Mouse (Mus musculus): ENCODE measurements around the gene Gm42715.
"Not testable (repeated sequence)": the region's sequence is repeated elsewhere in the genome, so short reads cannot be mapped to it uniquely, and the experiment has no call there.

The Gm42715 gene

GRCm38 (mm10) chr7:127519284-127519683 is at the start of gene Gm42715:
TSS of gene Gm42715 (plus strand) at chr7:127519584.
- DNase-seq = no peak

DNA sequence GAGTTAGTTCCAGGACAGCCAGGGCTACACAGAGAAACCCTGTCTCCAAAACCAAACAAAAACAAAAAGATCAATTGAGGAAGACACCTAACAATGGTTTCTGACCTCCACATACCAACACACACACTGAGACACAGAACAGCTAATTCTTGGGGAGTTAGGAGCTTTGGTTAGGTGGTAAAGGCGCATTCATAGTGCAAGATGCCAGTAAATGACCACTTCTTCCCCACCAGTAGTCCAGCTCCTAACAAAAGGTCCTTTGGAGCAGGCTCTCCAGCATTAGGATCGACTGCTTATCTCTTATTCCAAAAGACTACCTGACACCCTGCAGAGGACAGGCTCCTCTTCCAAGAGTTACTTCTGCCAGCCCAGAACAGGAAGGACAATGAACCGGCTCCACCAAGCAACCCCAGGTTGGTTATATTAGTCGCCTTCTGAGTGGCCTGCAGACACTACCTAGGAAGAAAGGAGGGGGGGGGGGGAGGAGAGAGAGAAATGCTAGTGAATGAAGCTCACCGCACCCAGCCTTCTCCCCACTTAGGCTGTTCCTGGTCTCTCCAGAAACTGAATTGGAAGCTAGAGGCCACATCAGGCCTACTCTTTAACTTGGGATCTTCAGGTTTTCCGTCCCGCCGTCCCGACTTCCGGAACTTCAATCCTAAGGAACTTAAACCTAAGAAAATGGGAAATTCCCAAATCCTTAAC is 49.2 kb upstream of the Gm42715 start:
- no peak for DNase-seq

DNA sequence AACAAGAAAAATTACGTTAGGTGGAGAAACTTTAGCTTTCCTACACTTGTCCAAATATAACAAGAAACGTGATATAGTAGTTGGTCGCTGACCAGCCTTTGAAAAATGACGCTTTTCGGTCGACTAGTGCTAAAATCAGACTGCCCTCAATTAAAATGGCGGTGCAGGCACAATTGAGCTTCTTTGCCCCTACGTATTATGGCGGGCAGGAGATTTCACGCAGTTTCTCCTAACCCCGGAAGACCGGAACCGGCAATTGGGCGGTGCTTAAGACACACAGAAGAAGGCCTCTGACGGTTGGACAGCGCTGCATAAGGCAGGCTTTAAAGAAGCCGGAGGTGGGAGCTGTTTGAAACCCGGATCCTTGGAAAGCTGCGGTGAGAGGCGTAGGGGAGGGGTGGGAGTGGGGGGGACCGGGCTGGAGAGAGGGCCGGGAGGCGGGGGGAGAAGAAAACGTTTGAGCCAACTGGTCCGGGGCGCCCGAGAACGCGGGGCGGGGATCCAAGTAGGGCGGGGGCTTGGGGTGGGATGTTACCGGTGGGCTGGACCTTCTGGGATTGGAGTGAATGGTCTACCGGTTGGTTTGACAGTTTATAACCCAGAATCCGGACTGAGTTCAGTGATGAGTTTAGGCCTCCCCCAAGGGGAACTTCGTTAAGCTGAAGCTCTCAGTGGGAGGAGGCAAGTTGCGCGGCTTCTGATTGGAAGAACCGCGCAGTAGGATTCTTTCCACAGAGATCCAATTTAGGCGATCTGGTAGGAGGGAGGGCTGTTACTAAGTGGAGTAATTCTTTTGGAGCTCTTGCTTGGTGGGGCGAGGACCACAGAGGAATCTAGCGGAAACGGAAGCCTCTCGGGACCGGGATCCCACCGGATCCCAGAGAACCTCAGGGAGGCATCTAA is 48.4 kb upstream of the Gm42715 start:
- DNase-seq = peak; percentile 87

DNA sequence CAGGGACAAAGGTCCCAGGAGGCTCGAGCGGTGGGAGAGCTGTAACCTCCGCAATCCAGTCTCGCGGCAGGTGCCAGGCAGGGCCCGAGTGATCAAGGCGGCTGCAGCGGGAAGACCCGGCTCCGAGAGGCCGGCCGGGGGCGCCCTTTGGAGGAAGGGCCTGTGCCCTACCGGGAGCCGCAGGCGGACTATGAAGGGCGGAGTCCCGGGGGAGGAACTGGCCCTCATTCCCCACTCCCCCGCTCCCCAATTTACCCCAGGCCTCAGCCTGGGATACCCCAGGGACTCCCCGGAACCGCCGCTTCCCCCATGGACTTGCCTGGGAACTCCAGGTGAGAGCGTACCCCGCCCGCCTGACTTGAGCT is 47.8 kb upstream of the Gm42715 start:
- DNase-seq = peak; percentile 60

DNA sequence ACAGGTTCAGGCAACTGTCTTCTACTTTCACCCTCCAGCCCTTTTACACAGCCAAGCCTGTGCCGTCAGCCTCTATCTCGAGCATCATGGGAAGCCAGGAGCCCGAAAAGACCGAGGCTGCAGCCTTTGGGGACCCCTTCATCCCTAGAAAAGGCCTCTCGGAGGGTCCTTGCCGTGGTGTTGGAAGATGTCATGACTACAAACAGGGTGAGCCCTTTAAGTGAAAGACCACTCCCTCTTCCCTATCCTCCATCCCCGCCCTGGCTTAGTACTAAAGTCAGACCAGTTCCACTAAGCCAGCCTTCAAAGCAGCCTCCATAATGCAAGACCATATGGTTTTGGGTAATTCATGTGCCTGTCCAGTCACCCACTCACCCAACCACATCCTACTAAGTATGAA is 47.3 kb upstream of the Gm42715 start:
- DNase-seq = no peak

DNA sequence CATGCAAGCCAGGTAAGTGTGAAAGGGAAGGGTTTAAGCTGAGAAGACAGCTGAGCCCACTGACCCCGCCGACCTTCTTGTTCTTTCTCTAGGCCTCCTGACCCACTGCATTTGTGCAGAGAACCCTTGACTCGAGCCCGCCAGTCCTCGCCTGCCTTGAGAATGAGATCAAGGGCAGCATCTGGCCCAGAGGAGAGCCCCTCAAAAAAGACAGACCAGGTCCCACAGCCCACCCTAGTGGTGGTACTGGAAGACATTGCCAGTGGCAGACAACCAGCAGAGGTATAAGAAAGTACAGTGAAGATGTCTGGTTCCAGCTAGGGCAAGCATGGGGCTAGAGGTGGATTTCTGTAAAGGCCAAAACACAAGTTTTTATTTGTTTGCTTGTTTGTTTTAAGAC is 45.7 kb upstream of the Gm42715 start:
- DNase-seq = peak; percentile 31

- DNase-seq = no peak
Measured at GRCm38 (mm10) chr7:127474378-127475070, 44.9 kb upstream of the Gm42715 start.

GRCm38 (mm10) chr7:127475186-127475740 is 44.1 kb upstream of the Gm42715 start:
- DNase-seq = peak; percentile 33

DNA sequence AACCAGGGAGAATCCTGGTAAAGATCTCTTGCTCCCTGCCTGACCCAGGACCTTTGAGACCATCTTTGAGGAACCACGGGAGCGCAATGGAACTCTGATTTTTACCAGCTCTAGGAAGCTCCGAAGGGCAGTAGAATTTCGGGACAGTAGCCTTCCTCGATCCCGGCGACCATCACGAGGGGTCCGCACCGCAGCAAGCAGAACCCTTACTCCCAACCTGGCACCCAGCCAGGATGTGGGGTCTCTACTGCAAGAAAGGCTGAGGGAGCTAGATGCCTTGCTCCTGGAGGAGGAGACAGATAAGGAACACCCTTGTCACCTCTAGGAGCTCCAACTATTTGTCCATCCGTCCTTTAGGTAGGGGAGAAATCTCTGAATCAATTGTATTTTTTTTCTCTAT is 43.0 kb upstream of the Gm42715 start:
- DNase-seq = peak; percentile 56

DNA sequence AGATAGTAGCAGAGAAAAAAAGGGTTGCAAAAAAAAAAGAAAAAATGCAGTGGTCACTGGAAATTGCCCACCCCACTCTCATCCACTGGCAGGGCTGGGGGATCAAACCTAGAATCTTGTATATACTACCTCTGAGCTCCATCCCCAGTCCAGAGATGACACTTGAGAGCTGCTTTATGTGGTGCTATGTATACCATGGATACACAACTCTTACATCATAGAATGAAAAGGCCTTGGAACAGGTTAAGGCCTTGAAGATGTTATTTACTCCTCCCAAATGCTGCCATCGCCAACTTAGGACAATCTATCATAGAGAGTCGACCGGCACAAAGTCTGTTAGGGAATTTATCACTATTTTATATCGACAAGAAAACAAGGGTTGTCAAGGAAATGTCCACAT is 42.5 kb upstream of the Gm42715 start:
- DNase-seq = no peak

DNA sequence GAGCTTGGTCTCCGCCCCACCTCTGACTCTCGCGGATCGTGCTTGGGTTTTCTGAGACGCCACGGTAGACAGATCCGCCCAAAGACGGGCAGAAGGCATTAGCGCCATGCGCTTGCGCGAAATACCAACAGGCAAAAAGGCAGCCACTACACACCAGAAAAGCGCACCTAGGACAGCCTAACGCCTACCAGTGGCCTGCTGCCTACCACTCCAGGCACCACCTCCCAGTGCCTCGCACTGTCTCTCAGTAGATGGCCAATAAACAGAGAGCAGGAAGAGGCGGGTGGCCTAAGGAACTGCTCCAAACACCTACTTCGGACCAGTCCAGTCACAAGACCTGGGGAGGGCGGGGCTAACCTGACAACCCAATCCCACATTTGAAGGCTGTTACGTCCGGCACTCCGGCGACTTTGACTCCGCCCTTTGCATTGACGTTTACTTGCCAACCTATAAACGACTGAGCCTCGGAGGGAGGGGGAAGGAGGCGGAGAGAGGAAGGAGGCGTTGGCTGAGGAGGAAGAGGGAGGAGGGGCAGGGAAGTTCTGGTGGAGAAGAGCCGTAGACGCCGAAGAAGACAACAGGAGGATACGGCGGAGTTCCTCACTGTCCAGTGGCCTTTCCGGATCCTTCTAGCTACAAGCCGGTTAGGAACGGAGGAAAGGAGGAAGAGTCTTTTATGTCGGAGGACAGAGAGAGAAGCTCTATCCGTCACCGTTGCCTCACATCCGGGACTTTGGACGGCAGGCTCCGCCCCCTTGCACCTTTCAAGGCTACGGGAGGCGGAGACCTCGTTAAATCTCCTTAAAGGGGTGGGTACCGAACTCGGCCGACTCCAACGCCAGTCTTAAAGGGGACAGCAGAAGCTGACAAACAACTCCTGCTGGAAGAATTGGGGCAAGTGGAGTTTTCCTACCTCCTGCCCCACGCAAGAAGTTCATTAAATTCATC is 41.4 kb upstream of the Gm42715 start:
- DNase-seq = peak; percentile 99

DNA sequence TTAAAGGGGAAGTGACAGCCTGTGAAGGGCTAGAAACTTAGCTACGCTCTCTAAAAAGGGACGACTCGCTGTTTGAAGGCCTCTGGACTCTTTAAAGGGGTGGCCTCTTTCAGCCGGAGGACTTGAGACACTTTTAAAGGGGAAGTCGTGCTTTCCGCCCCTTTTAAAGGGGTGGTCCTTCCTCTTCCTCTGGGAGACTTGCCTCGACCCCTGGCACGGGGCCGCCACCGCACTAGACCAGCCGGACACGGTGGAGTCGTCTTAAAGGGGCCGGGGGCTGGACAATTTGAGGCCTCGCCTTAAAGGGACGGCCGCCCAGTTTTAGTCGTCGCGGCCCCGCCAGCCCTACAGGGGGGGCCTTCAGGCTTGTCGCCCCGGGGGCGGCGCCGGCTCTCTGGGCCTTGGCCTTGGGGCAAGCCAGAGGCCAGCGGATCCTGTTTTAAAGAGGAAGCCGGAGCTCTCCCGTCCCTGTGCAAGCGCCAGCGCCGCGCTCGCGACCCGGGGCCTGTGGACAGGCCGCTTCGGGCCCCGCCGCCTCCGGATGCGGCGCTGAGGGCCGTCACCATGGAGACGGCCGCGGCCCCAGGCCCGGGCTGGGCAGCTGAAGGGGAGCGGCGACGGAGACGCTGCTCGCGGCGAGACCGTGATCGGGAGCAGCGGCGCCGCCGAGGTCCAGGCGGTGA is 40.6 kb upstream of the Gm42715 start, which contains the start of gene Fbrs:
TSS of gene Fbrs (plus strand) at position 565 of the 683 bp plus-strand sequence.
- DNase-seq = peak; percentile 93

DNA sequence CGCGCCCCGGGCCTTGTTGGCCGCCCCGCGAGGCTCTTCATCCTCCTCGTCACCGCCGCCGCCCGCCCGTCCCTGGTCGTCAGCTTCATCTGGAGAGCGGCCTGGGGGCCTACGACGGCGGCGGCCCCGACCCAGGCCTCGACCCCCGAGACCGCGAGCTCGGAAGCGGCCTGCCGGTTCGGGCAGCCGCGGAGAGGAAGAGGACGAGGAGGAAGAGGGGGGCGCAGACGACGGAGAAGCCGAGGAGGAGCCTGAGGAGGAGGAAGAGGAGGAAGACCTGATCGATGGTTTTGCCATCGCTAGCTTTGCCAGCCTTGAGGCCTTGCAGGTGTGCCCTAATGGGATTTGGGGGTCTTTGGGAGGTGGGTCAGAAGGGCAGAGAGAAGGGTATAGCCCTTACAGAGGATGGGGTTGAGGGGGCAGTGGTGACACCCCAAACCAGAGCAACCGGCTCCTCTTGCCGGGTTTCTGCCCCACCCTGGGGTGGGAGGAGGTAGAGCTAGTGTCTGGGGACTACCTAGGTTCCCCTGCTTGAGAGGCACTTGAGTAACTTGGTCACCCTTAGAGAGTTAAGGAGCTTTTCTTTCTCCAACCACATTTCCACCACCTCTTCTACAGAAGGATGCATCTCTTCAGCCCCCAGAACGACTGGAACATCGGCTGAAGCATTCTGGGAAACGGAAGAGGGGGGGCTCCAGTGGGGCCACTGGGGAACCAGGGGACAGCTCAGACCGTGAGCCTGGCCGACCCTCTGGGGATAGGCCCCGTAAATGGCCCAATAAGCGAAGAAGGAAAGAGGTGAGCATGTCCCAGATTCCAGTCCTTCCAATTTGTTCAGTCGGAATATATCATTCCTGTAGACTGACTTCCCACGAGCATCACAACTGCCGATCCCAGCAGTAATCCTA is 39.8 kb upstream of the Gm42715 start:
- peak; percentile 48 for DNase-seq

DNA sequence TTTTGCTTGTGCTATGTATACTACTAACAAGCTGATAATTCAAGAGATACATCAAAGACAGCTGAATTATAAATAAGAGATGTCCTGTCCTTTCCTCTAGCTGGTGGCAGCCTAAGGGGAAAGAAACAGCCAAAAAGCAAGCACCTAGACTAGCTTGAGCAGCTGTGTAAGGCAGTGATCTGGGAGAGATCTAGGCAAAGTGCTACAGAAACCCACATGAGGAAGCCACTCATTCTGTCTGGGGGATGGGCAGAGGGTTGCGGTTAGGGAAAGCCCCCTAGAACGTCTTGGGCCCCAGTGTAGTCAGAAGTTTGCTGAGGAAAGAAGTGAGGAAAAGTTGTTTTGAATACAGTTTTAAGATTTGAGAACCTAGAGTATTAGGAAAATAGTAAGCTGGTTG is 39.1 kb upstream of the Gm42715 start:
- DNase-seq = no peak

GRCm38 (mm10) chr7:127485416-127485815 is 34.0 kb upstream of the Gm42715 start:
- peak; percentile 47 for DNase-seq

GRCm38 (mm10) chr7:127488364-127488763 is 31.0 kb upstream of the Gm42715 start:
- DNase-seq = not testable (repeated sequence)

DNA sequence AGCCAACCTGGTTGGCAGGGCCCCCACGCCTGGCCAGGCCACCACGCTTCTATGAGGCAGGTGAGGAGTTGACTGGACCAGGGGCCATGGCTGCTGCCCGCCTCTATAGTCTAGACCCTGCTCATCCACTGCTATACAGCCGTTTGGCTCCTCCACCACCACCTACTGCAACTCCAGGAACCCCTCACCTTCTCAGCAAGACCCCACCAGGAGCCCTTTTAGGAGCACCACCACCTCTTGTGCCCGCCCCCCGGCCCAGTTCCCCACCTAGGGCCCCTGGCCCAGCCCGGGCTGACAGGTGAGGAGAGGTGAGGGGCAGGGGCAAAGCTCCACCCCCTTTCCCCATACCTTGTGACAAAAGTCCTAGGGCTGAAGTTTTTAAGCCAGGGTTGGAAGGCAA is 29.4 kb upstream of the Gm42715 start:
- no peak for DNase-seq

- DNase-seq = no peak
Measured at GRCm38 (mm10) chr7:127491846-127492245, 27.5 kb upstream of the Gm42715 start.

DNA sequence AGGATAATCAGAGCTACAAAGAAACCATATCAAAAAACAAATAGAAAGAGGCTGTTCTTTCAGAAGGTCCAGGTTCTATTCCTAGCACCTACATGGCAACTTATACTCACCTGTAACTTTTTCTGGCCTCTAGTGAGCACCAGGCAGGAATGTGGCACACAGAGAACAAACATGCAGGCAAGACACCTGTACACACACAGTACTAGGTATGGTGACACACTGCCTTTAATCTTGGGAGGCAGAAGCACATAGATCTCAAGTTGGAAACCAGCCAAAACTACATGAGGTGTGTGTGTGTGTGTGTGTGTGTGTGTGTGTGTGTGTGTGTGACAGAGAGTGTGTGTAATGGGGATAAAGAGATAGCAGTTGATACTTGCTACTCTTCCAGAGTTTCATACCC is 24.7 kb upstream of the Gm42715 start:
- DNase-seq = no peak

DNA sequence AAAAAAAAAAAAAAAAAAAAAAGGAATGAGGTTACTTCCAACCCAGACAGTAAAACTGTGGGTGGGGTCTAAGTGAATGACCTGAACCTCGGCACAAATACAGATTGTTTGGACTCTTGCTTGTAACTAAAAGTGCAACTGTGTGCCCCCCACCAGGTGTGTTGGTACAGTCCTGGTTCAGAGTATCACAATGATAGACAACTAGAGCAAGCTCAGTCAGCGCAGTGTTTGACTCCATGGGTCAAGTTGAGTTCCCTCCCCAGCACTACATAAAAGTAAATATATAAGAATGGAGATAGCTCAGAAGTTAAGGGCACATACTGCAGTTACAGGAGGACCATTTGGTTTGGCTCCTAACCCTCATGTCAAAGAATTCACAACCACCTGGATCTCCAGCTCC is 22.0 kb upstream of the Gm42715 start:
- DNase-seq = no peak

Data from cerebellum, adult 8-10 months (tissue).